Mouse (Mus musculus) G1E (cell line): ENCODE results near the gene 1810037I17Rik.

ENCODE experiments used
- CTCF ChIP-seq: IDR thresholded peaks from 2 replicates; pipeline ENCODE4 v1.5.1; 2012; ENCODE audit warnings: low read depth, low read length, inconsistent platforms, mixed read lengths
- GATA1 ChIP-seq: IDR thresholded peaks from 2 replicates; pipeline ENCODE4 v1.6.1; 2012; ENCODE audit warnings: borderline replicate concordance, low read length, inconsistent platforms, mixed read lengths
- GATA2 ChIP-seq: IDR thresholded peaks from 2 replicates; pipeline ENCODE4 v1.6.1; 2012; ENCODE audit warnings: low read depth, low read length, inconsistent platforms, borderline replicate concordance
- TAL1 ChIP-seq: conservative IDR thresholded peaks from 2 replicates; pipeline ENCODE4 v1.6.1; 2012; ENCODE audit warnings: low read depth, low read length, inconsistent platforms, mixed read lengths

GRCm38 (mm10) chr3:122907841-122908240 lies 16.2 kb upstream of the 1810037I17Rik start:
- TF ChIP-seq CTCF = no peak
- no peak for TF ChIP-seq GATA1
- TF ChIP-seq TAL1 = no peak
- TF ChIP-seq GATA2 = no peak
